Mouse (Mus musculus) MEL (cell line): ENCODE measurements at regions not wholly inside any gene's neighbourhood (a gene's known extent, or its start where the extent isn't known, plus 50 kb on each side); places are given as distances from the start of the nearest gene placed in this dataset.

Experiments
- DNase-seq: peaks from one replicate; pipeline ENCODE4 v3.0.0; 2011; ENCODE audit warnings: low read depth, low spot score
- H3K27ac ChIP-seq: 2 replicates; pipeline ENCODE4 v1.5.1; 2012; ENCODE audit warnings: low read depth, mild to moderate bottlenecking, control low read depth, low read length, moderate library complexity; ENCODE audit not compliant: control insufficient read depth
- H3K27me3 ChIP-seq, 2 experiments: fragments of 150-350 bp in 1 of 2; sonication (generic) in 1 of 2; 2 replicates each; pipeline ENCODE4 v1.6.1; 2012; ENCODE audit warnings: low read length in 2 of 2, mild to moderate bottlenecking in 2 of 2, improper control_type of control experiment in 1 of 2, moderate library complexity in 1 of 2; ENCODE audit not compliant: insufficient read depth in 2 of 2, control insufficient read depth in 1 of 2
- H3K36me3 ChIP-seq, 2 experiments: 2 replicates each; pipeline ENCODE4 v1.6.1; 2012 to 2014; ENCODE audit warnings: low read length in 2 of 2, improper control_type of control experiment in 1 of 2, inconsistent platforms in 1 of 2, mild to moderate bottlenecking in 1 of 2; ENCODE audit not compliant: insufficient read depth in 2 of 2, control insufficient read depth in 1 of 2
- H3K4me1 ChIP-seq, 2 experiments: fragments of 150-350 bp in 1 of 2; sonication (generic) in 1 of 2; 2 replicates each; pipeline ENCODE4 v1.6.1; 2012; ENCODE audit warnings: low read length in 2 of 2, improper control_type of control experiment in 1 of 2, mild to moderate bottlenecking in 1 of 2; ENCODE audit not compliant: insufficient read depth in 2 of 2, control insufficient read depth in 1 of 2
- H3K4me3 ChIP-seq, 2 experiments: fragments of 150-350 bp in 1 of 2; sonication (generic) in 1 of 2; 2 replicates each; pipeline ENCODE4 v1.5.1; 2012; ENCODE audit warnings: low read depth in 2 of 2, low read length in 2 of 2, mild to moderate bottlenecking in 2 of 2, moderate library complexity in 2 of 2, control low read depth in 1 of 2, improper control_type of control experiment in 1 of 2; ENCODE audit not compliant: control insufficient read depth in 1 of 2, insufficient read depth in 1 of 2
- H3K79me2 ChIP-seq: 2 replicates; pipeline ENCODE4 v1.6.1; 2012; ENCODE audit warnings: mild to moderate bottlenecking, low read length, moderate library complexity; ENCODE audit not compliant: control insufficient read depth, poor library complexity, insufficient read depth
- H3K9ac ChIP-seq: 2 replicates; pipeline ENCODE4 v1.6.1; 2012; ENCODE audit warnings: low read depth, mild to moderate bottlenecking, control low read depth, low read length, moderate library complexity; ENCODE audit not compliant: control insufficient read depth, poor library complexity, severe bottlenecking
- H3K9me3 ChIP-seq: fragments of 150-350 bp; sonication (generic); replicated peaks from 2 replicates; pipeline ENCODE4 v1.6.1; 2012; ENCODE audit warnings: mild to moderate bottlenecking, low read length, improper control_type of control experiment, moderate library complexity; ENCODE audit not compliant: insufficient read depth
- BHLHE40 ChIP-seq: IDR thresholded peaks from 2 replicates; pipeline ENCODE4 v1.6.1; 2012; ENCODE audit warnings: low read depth, mild to moderate bottlenecking, inconsistent platforms, low read length, improper control_type of control experiment, borderline replicate concordance
- CHD2 ChIP-seq: IDR thresholded peaks from 2 replicates; pipeline ENCODE4 v1.6.1; 2011; ENCODE audit warnings: low read length, improper control_type of control experiment
- EP300 ChIP-seq, 2 experiments: IDR thresholded peaks; 2 replicates each; pipeline ENCODE4 v1.6.1; 2011; ENCODE audit warnings: improper control_type of control experiment in 2 of 2, low read length in 2 of 2, low read depth in 1 of 2, mild to moderate bottlenecking in 1 of 2
- ETS1 ChIP-seq: IDR thresholded peaks from 2 replicates; pipeline ENCODE4 v1.6.1; 2012; ENCODE audit warnings: low read depth, mild to moderate bottlenecking, inconsistent platforms, low read length, improper control_type of control experiment, moderate library complexity
- GATA1 ChIP-seq: IDR thresholded peaks from 2 replicates; pipeline ENCODE4 v1.6.1; 2011; ENCODE audit warnings: low read depth, low read length, improper control_type of control experiment
- HCFC1 ChIP-seq: IDR thresholded peaks from 2 replicates; pipeline ENCODE4 v1.6.1; 2012; ENCODE audit warnings: low read depth, mild to moderate bottlenecking, inconsistent platforms, low read length, improper control_type of control experiment, moderate library complexity
- MAX ChIP-seq: IDR thresholded peaks from 2 replicates; pipeline ENCODE4 v1.6.1; 2011; ENCODE audit warnings: low read length, improper control_type of control experiment
- MAZ ChIP-seq: IDR thresholded peaks from 2 replicates; pipeline ENCODE4 v1.6.1; 2012; ENCODE audit warnings: low read depth, mild to moderate bottlenecking, inconsistent platforms, low read length, improper control_type of control experiment
- MEF2A ChIP-seq: IDR thresholded peaks from 2 replicates; pipeline ENCODE4 v1.6.1; 2014; ENCODE audit warnings: low read depth, mild to moderate bottlenecking, inconsistent platforms, low read length, improper control_type of control experiment; ENCODE audit not compliant: poor library complexity, insufficient replicate concordance, severe bottlenecking; ENCODE audit errors: extremely low read depth
- MXI1 ChIP-seq: IDR thresholded peaks from 2 replicates; pipeline ENCODE4 v1.6.1; 2011; ENCODE audit warnings: mild to moderate bottlenecking, low read depth, low read length, improper control_type of control experiment
- NELFE ChIP-seq: IDR thresholded peaks from 2 replicates; pipeline ENCODE4 v1.6.1; 2011; ENCODE audit warnings: low read depth, low read length, improper control_type of control experiment
- NRF1 ChIP-seq: IDR thresholded peaks from 2 replicates; pipeline ENCODE4 v1.6.1; 2014; ENCODE audit warnings: low read depth, mild to moderate bottlenecking, inconsistent platforms, low read length, improper control_type of control experiment, moderate library complexity; ENCODE audit not compliant: poor library complexity, insufficient read depth, severe bottlenecking
- POLR2A ChIP-seq, 2 experiments: IDR thresholded peaks; 2 replicates each; pipeline ENCODE4 v1.6.1; 2011 to 2012; ENCODE audit warnings: low read length in 2 of 2, mild to moderate bottlenecking in 2 of 2, control low read depth in 1 of 2, improper control_type of control experiment in 1 of 2, low read depth in 1 of 2, moderate library complexity in 1 of 2; ENCODE audit not compliant: control insufficient read depth in 1 of 2, insufficient read depth in 1 of 2, poor library complexity in 1 of 2
- RAD21 ChIP-seq: IDR thresholded peaks from 2 replicates; pipeline ENCODE4 v1.6.1; 2011; ENCODE audit warnings: mild to moderate bottlenecking, low read depth, low read length, improper control_type of control experiment
- RCOR1 ChIP-seq: IDR thresholded peaks from 2 replicates; pipeline ENCODE4 v1.6.1; 2012; ENCODE audit warnings: low read depth, mild to moderate bottlenecking, inconsistent platforms, low read length, improper control_type of control experiment
- SIN3A ChIP-seq: IDR thresholded peaks from 2 replicates; pipeline ENCODE4 v1.6.1; 2012; ENCODE audit warnings: low read length, improper control_type of control experiment, inconsistent platforms
- TCF12 ChIP-seq: IDR thresholded peaks from 2 replicates; pipeline ENCODE4 v1.6.1; 2014; ENCODE audit warnings: low read depth, mild to moderate bottlenecking, inconsistent platforms, low read length, improper control_type of control experiment, moderate library complexity
- USF1 ChIP-seq: IDR thresholded peaks from 2 replicates; pipeline ENCODE4 v1.6.1; 2014; ENCODE audit warnings: low read depth, mild to moderate bottlenecking, inconsistent platforms, low read length, improper control_type of control experiment, moderate library complexity
- USF2 ChIP-seq, 2 experiments: IDR thresholded peaks; 2 replicates each; pipeline ENCODE4 v1.6.1; 2011 to 2012; ENCODE audit warnings: improper control_type of control experiment in 2 of 2, low read length in 2 of 2, borderline replicate concordance in 1 of 2, inconsistent platforms in 1 of 2, low read depth in 1 of 2, mild to moderate bottlenecking in 1 of 2; ENCODE audit not compliant: insufficient read depth in 1 of 2
- ZC3H11A ChIP-seq: IDR thresholded peaks from 2 replicates; pipeline ENCODE4 v1.6.1; 2012; ENCODE audit warnings: low read depth, mild to moderate bottlenecking, inconsistent platforms, low read length, improper control_type of control experiment
- ZKSCAN1 ChIP-seq: IDR thresholded peaks from 2 replicates; pipeline ENCODE4 v1.6.1; 2012; ENCODE audit warnings: low read depth, mild to moderate bottlenecking, inconsistent platforms, low read length, improper control_type of control experiment, moderate library complexity

GRCm38 (mm10) chr16:29945376-29945890, 118.8 kb upstream of the Hes1 start:
- H3K27me3 ChIP-seq = peaks cover 1 to 5% of the 10 kb centered on the region in 2 experiments
- H3K9me3 ChIP-seq = no peaks in the 10 kb centered on the region
- TF ChIP-seq BHLHE40 = no peak
- TF ChIP-seq MAZ = no peak
- TF ChIP-seq NELFE = no peak
- no peak for TF ChIP-seq MXI1
- no peak for TF ChIP-seq MAX
- no peak for TF ChIP-seq MEF2A
- no peak for TF ChIP-seq SIN3A
- no peak for TF ChIP-seq HCFC1
- no peak for TF ChIP-seq RAD21
- no peak for TF ChIP-seq POLR2A (IDR thresholded peaks at IDR 0.05; ENCODE audit: control insufficient read depth in 1 of 2, insufficient read depth in 1 of 2, low read depth in 1 of 2, low read length in 2 of 2, poor library complexity in 1 of 2)
- no peak for TF ChIP-seq CHD2
- no peak for TF ChIP-seq ZKSCAN1
- no peak overlapping the region for H3K27ac ChIP-seq
- no peaks in the 10 kb centered on the region for H3K36me3 ChIP-seq
- no peaks in the 10 kb centered on the region for H3K4me1 ChIP-seq
- DNase-seq = peak; percentile 56
- H3K79me2 ChIP-seq = no peaks in the 10 kb centered on the region
- peak overlapping the region; percentile 25 to 40; a peak in 3 of 4 replicates for H3K4me3 ChIP-seq
- peak overlapping the region; percentile 23; the same call in 1 of the 2 replicates for H3K9ac ChIP-seq

- H3K79me2 ChIP-seq = no peaks in the 10 kb centered on the region
- no peak overlapping the region for H3K27ac ChIP-seq
- TF ChIP-seq GATA1 (peak; percentile 50), TCF12 (peak; percentile 30; the same call in 1 of the 2 replicates), NRF1 (no peak), EP300 (IDR thresholded peaks at IDR 0.05; ENCODE audit: low read depth in 1 of 2, low read length in 2 of 2) (peak in 1 of 2 experiments; percentile 52; a peak in 2 of 4 replicates), ETS1 (0 out of 2 replicates have a peak, but pooled peaks have one; percentile 32), MEF2A (peak; percentile 58; the same call in 1 of the 2 replicates), USF1 (no peak), ZC3H11A (no peak), RAD21 (no peak), USF2 (IDR thresholded peaks at IDR 0.05; ENCODE audit: borderline replicate concordance in 1 of 2, insufficient read depth in 1 of 2, low read depth in 1 of 2, low read length in 2 of 2) (no peak), RCOR1 (0 out of 2 replicates have a peak, but pooled peaks have one; percentile 25)
- no peaks in the 10 kb centered on the region for H3K4me1 ChIP-seq
- no peaks in the 10 kb centered on the region for H3K36me3 ChIP-seq
- no peaks in the 10 kb centered on the region for H3K9me3 ChIP-seq
- peak; percentile 45 for DNase-seq
- peaks cover 0 to 1% of the 10 kb centered on the region in 2 experiments for H3K27me3 ChIP-seq
- peak overlapping the region; percentile 25 to 40; a peak in 3 of 4 replicates for H3K4me3 ChIP-seq
- H3K9ac ChIP-seq = peak overlapping the region; percentile 23
Measured at GRCm38 (mm10) chr16:29945891-29946598, 118.1 kb upstream of the Hes1 start.
